Mouse (Mus musculus) layer of hippocampus, postnatal 14 days (tissue): Measurements from ENCODE around the gene Slc44a4. TPM values are rescaled to one million over a fixed set of nuclear protein-coding genes. Genes with fewer than 3 reads are reported as not detected.
"Not testable (repeated sequence)": the region's sequence is repeated elsewhere in the genome, so short reads cannot be mapped to it uniquely, and the experiment has no call there.

Experiments used
- DNase-seq, 2 experiments: peaks; one replicate each; pipeline ENCODE4 v3.0.0; 2021 to 2022; ENCODE audit warnings: low spot score in 2 of 2, mixed read lengths in 1 of 2
- total RNA-seq, 2 experiments: library from RNA; stranded (reverse); gene quantifications; 2 replicates each; pipeline ENCODE4 v1.2.3; 2021

Gene Slc44a4
- total RNA-seq, 2 experiments from 2014 or later, result 0.18 to 0.38 TPM

- DNase-seq, result no peak
Observed at GRCm38 (mm10) chr17:34959881-34960515, 45.7 kb downstream of the Slc44a4 start.

GRCm38 (mm10) chr17:34960702-34961493 is 46.6 kb downstream of the Slc44a4 start:
- DNase-seq, result no peak

GRCm38 (mm10) chr17:34962125-34962524 is 47.9 kb downstream of the Slc44a4 start:
- DNase-seq, result no peak

- no peak for DNase-seq
Observed at GRCm38 (mm10) chr17:34962841-34963240, 48.6 kb downstream of the Slc44a4 start.

- no peak for DNase-seq
Observed at GRCm38 (mm10) chr17:34964640-34965049, 50.4 kb downstream of the Slc44a4 start.

GRCm38 (mm10) chr17:34965627-34966026 is 51.4 kb downstream of the Slc44a4 start:
- DNase-seq, result no peak

GRCm38 (mm10) chr17:34969822-34970221 is 55.6 kb downstream of the Slc44a4 start, which contains the start of gene Gm20481:
Gene Gm20481 (plus strand): TSS chr17:34969912.
- DNase-seq, result not testable (repeated sequence)

GRCm38 (mm10) chr17:34970850-34971249 is 56.6 kb downstream of the Slc44a4 start:
- DNase-seq, result not testable (repeated sequence)

GRCm38 (mm10) chr17:34971694-34972068 is 57.4 kb downstream of the Slc44a4 start:
- not testable (repeated sequence) for DNase-seq

- peak; percentile 68 to 77 for DNase-seq
Observed at GRCm38 (mm10) chr17:34972069-34972749, 57.9 kb downstream of the Slc44a4 start, which contains the start of the genes Hspa1a and Hspa1l. Gene Hspa1a (minus strand): TSS chr17:34972156. Gene Hspa1l (plus strand): TSS chr17:34972703.

GRCm38 (mm10) chr17:34975581-34976492 is 61.6 kb downstream of the Slc44a4 start:
- no peak for DNase-seq

GRCm38 (mm10) chr17:34977000-34977399 is 62.7 kb downstream of the Slc44a4 start:
- DNase-seq, result no peak

GRCm38 (mm10) chr17:34978239-34978638 is 64.0 kb downstream of the Slc44a4 start:
- DNase-seq, result no peak

GRCm38 (mm10) chr17:34979631-34980030 is 65.4 kb downstream of the Slc44a4 start:
- no peak for DNase-seq

Other genes with a start within 250 kb of the Slc44a4 start
- gene Tnxb, start 243.9 kb upstream of the Slc44a4 start, total RNA-seq, result 1 to 10 TPM; 4.6 to 5.4 TPM
- gene C4b, start 170.6 kb upstream of the Slc44a4 start, total RNA-seq, result 10 to 100 TPM; 11.6 to 14.0 TPM
- gene Cyp21a1, start 109.9 kb upstream of the Slc44a4 start, total RNA-seq, result not detected
- 10 to 100 TPM; 59.6 to 62.9 TPM for gene Stk19, start 77.5 kb upstream of the Slc44a4 start, total RNA-seq
- gene Dxo, start 77.4 kb upstream of the Slc44a4 start, total RNA-seq, result 10 to 100 TPM; 35.9 to 39.3 TPM
- 10 to 100 TPM; 70.8 to 76.4 TPM for gene Skiv2l, start 64.3 kb upstream of the Slc44a4 start, total RNA-seq
- 10 to 100 TPM; 29.6 to 30.9 TPM for gene Nelfe, start 64.1 kb upstream of the Slc44a4 start, total RNA-seq
- gene Cfb, start 51.9 kb upstream of the Slc44a4 start, total RNA-seq, result under 1 TPM in 1 of 2 experiments, not detected in 1; 0.23 TPM
- 1 to 10 TPM; 6.4 to 8.1 TPM for gene Zbtb12, start 35.0 kb upstream of the Slc44a4 start, total RNA-seq
- gene Gm20547, start 32.4 kb upstream of the Slc44a4 start, total RNA-seq, result not detected
- gene C2, start 16.2 kb upstream of the Slc44a4 start, total RNA-seq, result 1 to 10 TPM; 2.0 to 3.7 TPM
- gene Ehmt2, start 16.0 kb upstream of the Slc44a4 start, total RNA-seq, result 100 to 1,000 TPM; 168 to 173 TPM
- gene Neu1, start 16.8 kb downstream of the Slc44a4 start, total RNA-seq, result 10 to 100 TPM; 31.9 to 32.9 TPM
- gene Hspa1b, start 44.8 kb downstream of the Slc44a4 start, total RNA-seq, result 10 to 100 TPM; 12.5 TPM
- gene Gm20481, start 55.4 kb downstream of the Slc44a4 start, total RNA-seq, result not detected
- 10 to 100 TPM; 12.4 to 13.1 TPM for gene Hspa1a, start 57.7 kb downstream of the Slc44a4 start, total RNA-seq
- under 1 TPM; 0.38 to 0.44 TPM for gene Hspa1l, start 58.2 kb downstream of the Slc44a4 start, total RNA-seq
- 10 to 100 TPM; 19.4 to 25.0 TPM for gene Lsm2, start 67.4 kb downstream of the Slc44a4 start, total RNA-seq
- 10 to 100 TPM; 52.9 to 55.9 TPM for gene Vars, start 86.5 kb downstream of the Slc44a4 start, total RNA-seq
- under 1 TPM; 0.14 to 0.21 TPM for gene Vwa7, start 102.1 kb downstream of the Slc44a4 start, total RNA-seq
- 1 to 10 TPM; 1.8 to 2.6 TPM for gene Sapcd1, start 113.5 kb downstream of the Slc44a4 start, total RNA-seq
- gene Msh5, start 132.3 kb downstream of the Slc44a4 start, total RNA-seq, result 1 to 10 TPM in 1 of 2 experiments, under 1 TPM in 1; 0.79 to 1.9 TPM
- gene Clic1, start 135.5 kb downstream of the Slc44a4 start, total RNA-seq, result 10 to 100 TPM; 11.7 to 14.8 TPM
- 10 to 100 TPM; 26.4 to 33.1 TPM for gene Ddah2, start 144.6 kb downstream of the Slc44a4 start, total RNA-seq
- gene Ly6g6c, start 150.9 kb downstream of the Slc44a4 start, total RNA-seq, result not detected
- not detected for gene Mpig6b, start 151.7 kb downstream of the Slc44a4 start, total RNA-seq
- gene Ly6g6e, start 162.4 kb downstream of the Slc44a4 start, total RNA-seq, result 1 to 10 TPM; 1.6 to 1.8 TPM
- 1 to 10 TPM; 1.2 to 2.6 TPM for gene Ly6g6d, start 163.6 kb downstream of the Slc44a4 start, total RNA-seq
- not detected for gene Ly6g6f, start 171.1 kb downstream of the Slc44a4 start, total RNA-seq
- 10 to 100 TPM; 88.8 to 93.0 TPM for gene Abhd16a, start 174.8 kb downstream of the Slc44a4 start, total RNA-seq
- gene Ly6g5c, start 193.8 kb downstream of the Slc44a4 start, total RNA-seq, result not detected
- under 1 TPM; 0.67 to 0.74 TPM for gene Ly6g5b, start 201.0 kb downstream of the Slc44a4 start, total RNA-seq
- gene Gpank1, start 207.0 kb downstream of the Slc44a4 start, total RNA-seq, result 10 to 100 TPM; 10.2 to 13.2 TPM
- 100 to 1,000 TPM; 174 to 179 TPM for gene Csnk2b, start 207.6 kb downstream of the Slc44a4 start, total RNA-seq
- gene D17H6S53E, start 211.9 kb downstream of the Slc44a4 start, total RNA-seq, result 10 to 100 TPM; 20.8 to 26.1 TPM
- not detected for gene Apom, start 217.6 kb downstream of the Slc44a4 start, total RNA-seq
- 100 to 1,000 TPM; 289 TPM for gene Bag6, start 220.7 kb downstream of the Slc44a4 start, total RNA-seq